Mouse (Mus musculus) neural tube, embryonic 11.5 days (tissue): ENCODE measurements at regions not wholly inside any gene's neighbourhood (a gene's known extent, or its start where the extent isn't known, plus 50 kb on each side); places are given as distances from the start of the nearest gene placed in this dataset.

Experiments used
- ATAC-seq: fragments of 200-750 bp; cut with Nextera tagmentation; 2 replicates; pipeline ENCODE4 v1.8.0; 2017; ENCODE audit warnings: moderate number of reproducible peaks, mild to moderate bottlenecking, moderate TSS enrichment, moderate library complexity; ENCODE audit not compliant: insufficient read depth, low FRiP score, low TSS enrichment
- DNase-seq: peaks from one replicate; pipeline ENCODE4 v3.0.0-alpha.2; 2015; ENCODE audit warnings: low spot score
- H3K27ac ChIP-seq: fragments of 300-500 bp; sonication (generic); 2 replicates; pipeline ENCODE4 v1.5.1; 2014; ENCODE audit warnings: low read depth, mild to moderate bottlenecking, low read length
- H3K27me3 ChIP-seq: fragments of 300-500 bp; sonication (generic); 2 replicates; pipeline ENCODE4 v1.6.1; 2014; ENCODE audit warnings: mild to moderate bottlenecking, low read length, mixed read lengths; ENCODE audit not compliant: control insufficient read depth, insufficient read depth
- H3K36me3 ChIP-seq: fragments of 300-500 bp; sonication (generic); 2 replicates; pipeline ENCODE4 v1.6.1; 2014; ENCODE audit warnings: mild to moderate bottlenecking, low read length, moderate library complexity, mixed read lengths; ENCODE audit not compliant: control insufficient read depth, insufficient read depth
- H3K4me1 ChIP-seq: fragments of 300-500 bp; sonication (generic); 2 replicates; pipeline ENCODE4 v1.6.1; 2014; ENCODE audit warnings: low read length, mixed read lengths; ENCODE audit not compliant: control insufficient read depth, insufficient read depth
- H3K4me2 ChIP-seq: fragments of 300-500 bp; sonication (generic); 2 replicates; pipeline ENCODE4 v1.6.1; 2014; ENCODE audit warnings: low read depth, mild to moderate bottlenecking, moderate library complexity
- H3K4me3 ChIP-seq: fragments of 300-500 bp; sonication (generic); 2 replicates; pipeline ENCODE4 v1.5.1; 2014; ENCODE audit warnings: low read depth, low read length
- H3K9ac ChIP-seq: fragments of 300-500 bp; sonication (generic); 2 replicates; pipeline ENCODE4 v1.6.1; 2014; ENCODE audit warnings: mild to moderate bottlenecking, low read length
- H3K9me3 ChIP-seq: fragments of 300-500 bp; sonication (generic); 2 replicates; pipeline ENCODE4 v1.6.1; 2016; ENCODE audit warnings: low read length; ENCODE audit not compliant: control insufficient read depth
- WGBS: fragments of 180-500 bp; shearing (Covaris S2); extraction: QIAGEN DNeasy Blood & Tissue Kit; methylation state at CpG from one replicate; pipeline ENCODE4 v1.1.7; 2014; 5-methylcytosine and 5-hydroxymethylcytosine counted together

DNA sequence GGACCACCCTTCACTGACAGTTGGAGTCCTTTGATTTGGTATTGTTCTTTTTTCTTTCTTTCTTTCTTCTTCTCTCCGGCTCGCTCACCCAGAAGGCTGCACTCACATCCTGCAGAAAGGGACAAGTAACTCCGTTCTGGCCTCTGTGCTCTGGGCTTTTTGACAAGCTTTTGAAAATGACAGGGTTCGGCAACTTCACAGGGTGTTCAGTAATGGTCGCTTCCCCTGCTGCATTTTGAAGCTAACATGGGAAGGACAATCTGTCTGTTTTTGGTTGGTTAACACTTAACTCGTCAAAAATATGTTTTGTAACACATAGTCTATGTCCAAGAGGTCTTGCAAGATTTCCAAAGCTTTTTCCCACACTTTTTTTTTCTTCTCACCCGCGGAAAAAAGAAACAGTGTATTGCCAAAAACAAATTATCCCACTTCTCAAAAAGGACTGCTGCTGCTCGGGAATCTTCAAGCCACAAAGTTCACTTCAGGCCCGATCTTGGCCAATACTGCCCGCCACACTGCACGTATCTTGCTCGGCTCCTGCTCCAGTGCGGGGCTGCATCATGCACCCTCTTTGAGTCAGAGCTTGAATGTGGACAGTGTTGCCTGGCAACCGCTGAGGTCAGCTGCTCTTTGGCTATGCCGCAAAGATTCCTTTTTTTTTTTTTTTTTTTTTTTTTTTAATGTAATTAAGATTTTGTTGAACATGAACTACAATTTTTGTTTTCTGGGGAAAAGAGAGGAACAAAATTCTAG is 209.4 kb upstream of the Inhba start:
- Histone ChIP-seq H3K9ac (no peak overlapping the region), H3K36me3 (no peaks in the 10 kb centered on the region), H3K9me3 (no peaks in the 10 kb centered on the region), H3K4me3 (no peak overlapping the region), H3K4me1 (no peaks in the 10 kb centered on the region), H3K4me2 (no peak overlapping the region), H3K27ac (no peak overlapping the region), H3K27me3 (no peaks in the 10 kb centered on the region)
- 66% methylated on average over 16 of the region's 16 CpGs for WGBS
- DNase-seq = peak; percentile 20
- ATAC-seq = peak; percentile 79; the same call in 1 of the 2 replicates

DNA sequence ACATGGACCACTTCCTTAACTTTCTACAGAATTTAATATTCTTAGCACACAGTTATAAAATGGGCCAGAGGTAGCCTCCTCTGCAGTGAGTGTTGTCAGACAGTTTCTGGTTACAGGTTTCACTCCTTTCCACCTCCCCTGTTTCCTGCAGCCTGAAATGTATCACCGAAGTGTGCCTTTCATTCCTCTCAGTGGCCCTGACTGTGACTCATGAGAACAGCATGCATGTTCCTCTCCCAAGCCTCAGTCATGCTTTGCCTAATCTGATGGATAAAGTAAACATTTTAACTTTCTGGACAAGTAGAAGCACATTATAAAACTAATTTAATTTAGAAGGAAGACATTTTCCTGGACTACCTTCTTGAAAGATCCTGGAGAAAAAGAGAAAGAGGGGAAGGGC is 207.7 kb upstream of the Inhba start:
- no peak overlapping the region for H3K9ac ChIP-seq
- H3K36me3 ChIP-seq = no peaks in the 10 kb centered on the region
- H3K9me3 ChIP-seq = no peaks in the 10 kb centered on the region
- no peak overlapping the region for H3K4me2 ChIP-seq
- WGBS = 79% methylated on average over 1 of the region's 1 CpGs
- no peak overlapping the region for H3K27ac ChIP-seq
- no peaks in the 10 kb centered on the region for H3K4me1 ChIP-seq
- ATAC-seq (no peak), DNase-seq (no peak)
- H3K4me3 ChIP-seq = no peak overlapping the region
- H3K27me3 ChIP-seq = no peaks in the 10 kb centered on the region

DNA sequence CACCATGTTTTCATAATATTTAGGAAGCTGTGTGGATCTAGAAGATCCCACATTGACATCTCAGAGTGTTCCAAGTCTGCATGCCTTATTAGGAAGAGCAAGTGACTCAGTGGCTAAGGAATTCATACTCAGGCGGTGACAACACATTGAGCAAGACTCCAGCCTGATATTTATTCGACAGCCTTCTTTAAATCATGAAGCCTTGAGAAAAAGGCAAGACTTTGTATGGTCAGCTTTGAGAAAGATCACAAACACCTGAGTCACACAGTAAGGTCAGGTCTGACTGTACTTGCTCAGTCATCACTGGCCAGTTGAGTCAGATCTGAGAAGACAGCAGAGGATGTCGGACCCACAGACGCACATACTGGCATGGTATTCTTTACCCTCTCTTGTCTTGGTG is 204.7 kb upstream of the Inhba start:
- Histone ChIP-seq H3K36me3 (no peaks in the 10 kb centered on the region), H3K9me3 (no peaks in the 10 kb centered on the region), H3K4me1 (no peaks in the 10 kb centered on the region), H3K4me3 (no peak overlapping the region), H3K9ac (no peak overlapping the region), H3K4me2 (no peak overlapping the region), H3K27me3 (no peaks in the 10 kb centered on the region), H3K27ac (no peak overlapping the region)
- ATAC-seq = no peak
- no peak for DNase-seq
- WGBS = 91% methylated on average over 4 of the region's 4 CpGs

DNA sequence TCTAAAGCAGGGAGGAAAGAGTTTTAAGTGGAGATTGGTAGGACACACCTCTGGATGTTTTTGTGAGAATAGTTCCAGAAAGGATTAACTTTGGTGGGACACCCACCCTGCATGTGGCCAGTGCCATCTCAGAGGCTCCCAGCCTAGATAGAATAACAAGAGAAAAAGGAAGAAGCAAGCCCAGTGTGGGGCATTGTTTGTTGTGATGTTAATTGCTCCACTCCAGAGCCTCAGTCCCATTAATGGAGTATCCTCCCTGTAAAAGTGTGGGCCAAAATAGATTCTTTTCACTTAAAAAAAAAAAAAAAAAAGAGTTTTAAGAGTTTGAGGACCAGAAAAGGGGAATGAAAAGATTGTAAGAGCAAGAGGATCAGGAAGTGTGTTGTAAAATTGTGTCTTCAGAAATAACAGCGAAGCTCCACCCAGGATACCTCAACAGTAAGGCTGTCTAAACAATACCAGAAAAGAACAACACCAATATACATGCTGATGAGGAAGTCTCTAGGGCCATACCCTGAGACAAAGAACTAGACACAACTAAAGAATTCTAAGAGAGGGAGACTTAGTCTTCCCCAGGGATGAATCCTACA is 189.3 kb upstream of the Inhba start:
- Histone ChIP-seq H3K36me3 (no peaks in the 10 kb centered on the region), H3K9ac (no peak overlapping the region), H3K4me1 (no peaks in the 10 kb centered on the region), H3K4me3 (no peak overlapping the region), H3K4me2 (no peak overlapping the region), H3K27ac (no peak overlapping the region), H3K27me3 (no peaks in the 10 kb centered on the region), H3K9me3 (no peaks in the 10 kb centered on the region)
- no peak for DNase-seq
- WGBS = 32% methylated on average over 1 of the region's 1 CpGs
- ATAC-seq = no peak

GRCm38 (mm10) chr13:15845806-15846205 is 165.8 kb upstream of the Inhba start:
- no peak overlapping the region for H3K4me3 ChIP-seq
- no peak overlapping the region for H3K27ac ChIP-seq
- H3K9me3 ChIP-seq = no peaks in the 10 kb centered on the region
- no peaks in the 10 kb centered on the region for H3K36me3 ChIP-seq
- no peak for DNase-seq
- H3K4me2 ChIP-seq = no peak overlapping the region
- H3K4me1 ChIP-seq = no peaks in the 10 kb centered on the region
- no peak overlapping the region for H3K9ac ChIP-seq
- no peaks in the 10 kb centered on the region for H3K27me3 ChIP-seq
- ATAC-seq = no peak

- Histone ChIP-seq H3K27me3 (no peaks in the 10 kb centered on the region), H3K4me2 (no peak overlapping the region), H3K27ac (no peak overlapping the region), H3K4me1 (no peaks in the 10 kb centered on the region), H3K9ac (no peak overlapping the region), H3K9me3 (no peaks in the 10 kb centered on the region), H3K36me3 (no peaks in the 10 kb centered on the region), H3K4me3 (no peak overlapping the region)
- no peak for DNase-seq
- ATAC-seq = no peak
- WGBS = 89% methylated on average over 5 of the region's 5 CpGs
These were observed 163.6 kb upstream of the Inhba start for GRCm38 (mm10) chr13:15848017-15848416.

- no peak overlapping the region for H3K27ac ChIP-seq
- H3K4me1 ChIP-seq = no peaks in the 10 kb centered on the region
- 69% methylated on average over 3 of the region's 3 CpGs for WGBS
- H3K9ac ChIP-seq = no peak overlapping the region
- H3K4me3 ChIP-seq = no peak overlapping the region
- no peaks in the 10 kb centered on the region for H3K9me3 ChIP-seq
- DNase-seq (no peak), ATAC-seq (no peak)
- H3K27me3 ChIP-seq = no peaks in the 10 kb centered on the region
- no peaks in the 10 kb centered on the region for H3K36me3 ChIP-seq
- no peak overlapping the region for H3K4me2 ChIP-seq
These were observed 162.5 kb upstream of the Inhba start for GRCm38 (mm10) chr13:15849129-15849528.

DNA sequence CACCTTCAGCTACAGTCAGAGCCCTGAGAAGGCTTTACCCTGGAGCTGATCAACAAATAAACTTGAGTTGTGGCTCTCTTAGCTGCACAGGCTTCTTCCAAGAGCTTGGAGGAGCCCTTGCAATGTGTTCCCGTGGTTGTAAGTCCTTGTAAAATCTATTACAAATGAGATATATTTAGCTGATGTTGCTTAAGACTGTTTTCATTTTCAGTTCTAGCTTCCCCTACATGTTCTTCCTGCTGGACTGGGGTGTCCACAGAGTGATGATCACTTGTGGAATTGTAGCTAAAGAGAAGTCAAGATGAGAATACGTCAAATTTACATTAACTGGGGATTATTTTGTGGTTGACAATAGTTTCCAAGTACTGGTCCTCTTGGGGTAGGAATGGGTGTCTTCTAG is 161.3 kb upstream of the Inhba start:
- no peaks in the 10 kb centered on the region for H3K4me1 ChIP-seq
- no peak overlapping the region for H3K27ac ChIP-seq
- H3K4me2 ChIP-seq = no peak overlapping the region
- DNase-seq = no peak
- no peak for ATAC-seq
- H3K9me3 ChIP-seq = no peaks in the 10 kb centered on the region
- H3K36me3 ChIP-seq = no peaks in the 10 kb centered on the region
- no peak overlapping the region for H3K4me3 ChIP-seq
- no peak overlapping the region for H3K9ac ChIP-seq
- 87% methylated on average over 2 of the region's 2 CpGs for WGBS
- no peaks in the 10 kb centered on the region for H3K27me3 ChIP-seq

GRCm38 (mm10) chr13:15853022-15853566 is 158.6 kb upstream of the Inhba start:
- Histone ChIP-seq H3K27ac (no peak overlapping the region), H3K27me3 (no peaks in the 10 kb centered on the region), H3K9me3 (no peaks in the 10 kb centered on the region), H3K4me1 (no peaks in the 10 kb centered on the region), H3K4me2 (no peak overlapping the region), H3K36me3 (no peaks in the 10 kb centered on the region), H3K9ac (no peak overlapping the region), H3K4me3 (no peak overlapping the region)
- no peak for ATAC-seq
- no peak for DNase-seq
